Mouse (Mus musculus) limb, embryonic 11.5 days (tissue): Measurements from ENCODE around the gene Cad. TPM values are rescaled to one million over a fixed set of nuclear protein-coding genes. Genes with fewer than 3 reads are reported as not detected.
"Not testable (repeated sequence)": the region's sequence is repeated elsewhere in the genome, so short reads cannot be mapped to it uniquely, and the experiment has no call there.

Source experiments
- ATAC-seq: fragments of 200-750 bp; cut with Nextera tagmentation; 2 replicates; pipeline ENCODE4 v1.8.0; 2017; ENCODE audit warnings: low read depth; ENCODE audit not compliant: insufficient number of reproducible peaks, low FRiP score, low TSS enrichment
- DNase-seq: peaks from one replicate; pipeline ENCODE4 v3.0.0-alpha.2; 2015; ENCODE audit warnings: low spot score
- H3K27ac ChIP-seq: fragments of 300-500 bp; sonication (generic); replicated peaks from 2 replicates; pipeline ENCODE4 v1.5.1; 2014; ENCODE audit warnings: low read depth, mild to moderate bottlenecking, low read length
- H3K27me3 ChIP-seq: fragments of 300-500 bp; sonication (generic); 2 replicates; pipeline ENCODE4 v1.6.1; 2014; ENCODE audit warnings: mild to moderate bottlenecking, low read length, mixed read lengths; ENCODE audit not compliant: control insufficient read depth, insufficient read depth
- H3K36me3 ChIP-seq: fragments of 300-500 bp; sonication (generic); 2 replicates; pipeline ENCODE4 v1.6.1; 2014; ENCODE audit warnings: mild to moderate bottlenecking, low read length, moderate library complexity, mixed read lengths; ENCODE audit not compliant: control insufficient read depth, insufficient read depth
- H3K4me1 ChIP-seq: fragments of 300-500 bp; sonication (generic); 2 replicates; pipeline ENCODE4 v1.6.1; 2014; ENCODE audit warnings: low read length, mixed read lengths; ENCODE audit not compliant: control insufficient read depth, insufficient read depth
- H3K4me2 ChIP-seq: fragments of 300-500 bp; sonication (generic); 2 replicates; pipeline ENCODE4 v1.6.1; 2014; ENCODE audit warnings: low read depth, mild to moderate bottlenecking, moderate library complexity; ENCODE audit not compliant: severe bottlenecking
- H3K4me3 ChIP-seq: fragments of 300-500 bp; sonication (generic); 2 replicates; pipeline ENCODE4 v1.5.1; 2014; ENCODE audit warnings: low read depth, low read length
- H3K9ac ChIP-seq: fragments of 300-500 bp; sonication (generic); 2 replicates; pipeline ENCODE4 v1.6.1; 2014; ENCODE audit warnings: mild to moderate bottlenecking, low read length
- H3K9me3 ChIP-seq: fragments of 300-500 bp; sonication (generic); 2 replicates; pipeline ENCODE4 v1.6.1; 2016; ENCODE audit warnings: low read length; ENCODE audit not compliant: control insufficient read depth
- WGBS: fragments of 180-500 bp; shearing (Covaris S2); extraction: QIAGEN DNeasy Blood & Tissue Kit; methylation state at CpG from one replicate; pipeline ENCODE4 v1.1.7; 2014; 5-methylcytosine and 5-hydroxymethylcytosine counted together
- polyA plus RNA-seq: library from polyadenylated mRNA; unstranded; fragments of >200 nt; fragmentation: Nextera tagmentation; extraction: Ambion mirVana; gene quantifications from 2 replicates; pipeline ENCODE4 v1.2.1, GENCODE M21; 2014

Cad gene
- polyA plus RNA-seq, 1 experiment from 2014 or later, result 36.1 TPM

DNA sequence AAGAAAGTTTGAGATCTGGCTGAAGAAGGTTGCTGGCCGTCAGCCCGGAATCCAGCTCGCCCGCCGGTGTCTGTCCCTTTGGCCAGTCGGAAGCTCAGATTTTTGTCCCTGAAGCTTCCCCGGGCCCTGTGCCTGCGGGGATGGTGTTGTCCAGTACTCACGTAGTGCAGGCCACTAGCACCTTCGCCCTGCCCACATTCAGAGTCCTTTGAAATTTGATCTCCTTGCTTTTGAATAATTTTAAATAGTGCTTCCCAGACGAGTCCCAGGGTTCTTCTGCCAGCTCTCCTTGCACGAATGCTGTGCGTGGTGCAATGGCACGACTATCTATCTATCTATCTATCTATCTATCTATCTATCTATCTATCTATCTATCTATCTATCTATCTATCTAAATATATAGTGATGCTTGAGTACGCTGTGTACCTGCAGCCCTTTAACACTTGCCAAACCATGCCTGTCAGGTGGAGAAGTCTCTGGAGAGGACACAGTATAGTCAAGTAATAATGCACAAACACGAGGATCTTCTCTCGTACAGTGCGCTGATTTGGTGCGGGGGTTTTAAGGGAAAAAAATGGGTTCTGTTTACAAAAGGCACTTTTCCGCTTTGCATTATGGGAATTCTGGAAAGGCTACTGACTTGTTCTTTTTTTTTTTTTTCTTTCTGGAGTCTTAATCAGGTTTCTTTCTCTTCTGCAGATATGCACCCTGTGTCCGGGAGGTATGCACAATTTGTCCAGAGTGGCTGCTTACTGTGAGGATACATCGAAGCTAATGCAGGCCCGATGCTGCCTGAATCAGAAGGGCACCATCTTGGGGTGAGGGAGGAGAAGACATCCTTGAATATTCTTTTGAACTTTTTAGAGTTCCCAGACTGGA, 5.6 kb upstream of the Cad start, which contains the start of gene Slc5a6:
Gene Slc5a6 (minus strand): TSS at position 162 of the 879 bp plus-strand sequence.
- Histone ChIP-seq H3K4me1 (0 out of 2 replicates have a peak, but pooled peaks cover 5% of the 10 kb centered on the region), H3K36me3 (no peaks in the 10 kb centered on the region), H3K27me3 (no peaks in the 10 kb centered on the region), H3K27ac (peak within 1 kb of the TSS; percentile 85), H3K4me3 (peak within 1 kb of the TSS; percentile 68), H3K4me2 (peak within 1 kb of the TSS; percentile 65), H3K9me3 (no peaks in the 10 kb centered on the region), H3K9ac (peak within 1 kb of the TSS; percentile 89)
- DNase-seq, result peak; percentile 68
- ATAC-seq, result peak; percentile 24; the same call in 1 of the 2 replicates
- under 1% methylated on average over 23 of the region's 23 CpGs for WGBS

DNA sequence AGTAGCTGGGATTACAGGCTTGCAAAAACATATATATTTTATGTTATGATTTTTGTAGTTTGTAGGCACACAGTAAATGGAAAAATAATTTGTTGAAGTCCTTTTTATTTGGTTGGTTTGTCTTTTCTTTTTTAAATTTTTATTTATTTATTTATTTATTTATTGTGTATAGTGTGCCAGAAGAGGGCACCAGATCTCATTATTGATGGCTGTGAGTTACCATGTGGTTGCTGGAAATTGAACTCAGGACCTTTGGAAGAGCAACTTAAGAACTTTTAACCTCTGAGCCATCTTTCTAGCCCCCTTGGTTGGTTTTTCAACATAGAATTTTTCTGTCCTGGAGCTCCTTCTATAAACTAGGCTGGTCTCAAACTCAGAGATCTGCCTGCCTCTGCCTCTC, 4.2 kb upstream of the Cad start:
- Histone ChIP-seq H3K4me2 (no peak overlapping the region), H3K27ac (no peak overlapping the region), H3K9ac (no peak overlapping the region), H3K4me3 (no peak overlapping the region), H3K27me3 (no peaks in the 10 kb centered on the region), H3K9me3 (no peaks in the 10 kb centered on the region), H3K36me3 (no peaks in the 10 kb centered on the region), H3K4me1 (0 out of 2 replicates have a peak, but pooled peaks cover 6% of the 10 kb centered on the region)
- DNase-seq (no peak), ATAC-seq (no peak)

GRCm38 (mm10) chr5:31053728-31054127, 852 bp upstream of the Cad start:
- not testable (repeated sequence) for H3K9me3 ChIP-seq, H3K36me3 ChIP-seq, H3K4me1 ChIP-seq, DNase-seq, H3K27ac ChIP-seq, H3K9ac ChIP-seq, ATAC-seq, H3K27me3 ChIP-seq
- Histone ChIP-seq H3K4me2 (peak overlapping the region; percentile 85), H3K4me3 (0 out of 2 replicates have a peak overlapping the region, but pooled peaks have one; percentile 73)
- WGBS, result 63% methylated on average over 4 of the region's 4 CpGs

- peak; percentile 30 for DNase-seq
- Histone ChIP-seq H3K4me1 (peaks cover 9% of the 10 kb centered on the region), H3K9me3 (no peaks in the 10 kb centered on the region), H3K27me3 (no peaks in the 10 kb centered on the region), H3K36me3 (peaks cover 13% of the 10 kb centered on the region), H3K9ac (peak overlapping the region; percentile 86), H3K4me2 (peak overlapping the region; percentile 85), H3K4me3 (peak overlapping the region; percentile 73), H3K27ac (peak overlapping the region; percentile 47; the same call in 1 of the 2 replicates)
- WGBS, result 14% methylated on average over 19 of the region's 19 CpGs
- no peak for ATAC-seq
Measured at GRCm38 (mm10) chr5:31055216-31056140, 898 bp downstream of the Cad start.

DNA sequence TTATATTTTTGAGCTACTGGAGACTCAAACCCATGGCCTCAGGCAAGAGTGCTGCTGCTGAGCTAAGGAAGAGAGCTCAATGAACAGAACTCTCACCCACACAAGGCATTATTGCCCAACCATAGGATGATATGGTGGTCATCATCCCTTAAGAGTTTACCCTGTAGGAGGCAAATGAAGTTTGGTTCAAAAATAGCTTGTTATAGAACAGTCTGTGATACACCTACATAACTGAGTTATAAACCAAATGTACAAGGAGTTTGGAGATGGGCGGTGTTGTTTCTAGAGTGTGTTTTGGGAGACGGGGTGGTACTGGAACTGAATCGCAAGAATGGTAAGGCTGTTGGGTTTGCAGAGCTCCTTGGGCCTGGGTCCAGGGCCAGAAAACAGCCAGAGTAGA, 15.2 kb downstream of the Cad start:
- Histone ChIP-seq H3K9ac (no peak overlapping the region), H3K36me3 (peaks cover 40% of the 10 kb centered on the region), H3K4me2 (no peak overlapping the region), H3K4me3 (no peak overlapping the region), H3K27ac (no peak overlapping the region), H3K9me3 (no peaks in the 10 kb centered on the region), H3K4me1 (no peaks in the 10 kb centered on the region), H3K27me3 (no peaks in the 10 kb centered on the region)
- whole genome bisulfite sequencing, result 96% methylated on average over 3 of the region's 3 CpGs
- no peak for DNase-seq
- ATAC-seq, result no peak

DNA sequence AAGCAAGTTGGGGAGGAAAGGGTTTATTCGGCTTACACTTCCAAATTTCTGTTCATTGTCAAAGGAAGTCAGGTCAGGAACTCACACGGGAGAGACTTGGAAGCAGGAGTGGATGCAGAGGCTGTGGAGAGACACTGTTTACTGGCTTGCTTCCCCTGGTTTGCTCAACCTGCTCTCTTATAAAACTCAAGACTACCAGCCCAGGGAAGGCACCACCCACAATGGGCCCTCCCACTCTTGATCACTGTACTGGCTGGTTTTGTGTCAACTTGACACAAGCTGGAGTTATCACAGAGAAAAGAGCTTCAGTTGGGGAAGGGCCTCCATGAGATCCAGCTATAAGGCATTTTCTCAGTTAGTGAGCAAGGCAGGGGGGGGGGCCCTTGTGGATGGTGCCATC, 16.5 kb downstream of the Cad start:
- no peaks in the 10 kb centered on the region for H3K9me3 ChIP-seq
- no peak overlapping the region for H3K4me2 ChIP-seq
- H3K4me3 ChIP-seq, result no peak overlapping the region
- no peak overlapping the region for H3K27ac ChIP-seq
- 91% methylated on average over 2 of the region's 2 CpGs for WGBS
- no peaks in the 10 kb centered on the region for H3K27me3 ChIP-seq
- H3K9ac ChIP-seq, result no peak overlapping the region
- ATAC-seq (no peak), DNase-seq (no peak)
- H3K4me1 ChIP-seq, result no peaks in the 10 kb centered on the region
- peaks cover 50% of the 10 kb centered on the region for H3K36me3 ChIP-seq

DNA sequence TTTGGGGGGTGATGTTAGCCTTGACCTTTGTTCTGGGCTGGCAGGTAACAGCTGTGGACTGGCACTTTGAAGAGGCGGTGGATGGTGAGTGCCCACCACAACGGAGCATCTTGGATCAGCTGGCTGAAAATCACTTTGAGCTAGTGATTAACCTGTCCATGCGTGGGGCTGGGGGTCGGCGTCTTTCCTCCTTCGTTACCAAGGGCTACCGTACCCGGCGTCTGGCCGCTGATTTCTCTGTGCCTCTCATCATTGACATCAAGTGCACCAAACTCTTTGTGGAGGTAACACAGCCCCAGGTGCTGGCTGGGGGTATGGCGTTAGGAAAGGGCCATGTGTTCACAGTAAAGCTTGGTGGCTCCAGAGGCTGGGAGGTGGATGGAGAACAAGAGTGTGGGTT, 17.2 kb downstream of the Cad start:
- H3K9ac ChIP-seq, result no peak overlapping the region
- no peak overlapping the region for H3K4me2 ChIP-seq
- no peaks in the 10 kb centered on the region for H3K27me3 ChIP-seq
- no peaks in the 10 kb centered on the region for H3K4me1 ChIP-seq
- ATAC-seq (no peak), DNase-seq (no peak)
- no peaks in the 10 kb centered on the region for H3K9me3 ChIP-seq
- no peak overlapping the region for H3K4me3 ChIP-seq
- WGBS, result 94% methylated on average over 11 of the region's 11 CpGs
- H3K36me3 ChIP-seq, result peaks cover 50% of the 10 kb centered on the region
- H3K27ac ChIP-seq, result no peak overlapping the region

GRCm38 (mm10) chr5:31073176-31073575, 18.6 kb downstream of the Cad start:
- Histone ChIP-seq H3K9me3 (no peaks in the 10 kb centered on the region), H3K27me3 (no peaks in the 10 kb centered on the region), H3K4me1 (no peaks in the 10 kb centered on the region), H3K36me3 (peaks cover 49% of the 10 kb centered on the region), H3K4me3 (no peak overlapping the region), H3K27ac (no peak overlapping the region), H3K4me2 (no peak overlapping the region), H3K9ac (no peak overlapping the region)
- no peak for DNase-seq
- WGBS, result 91% methylated on average over 12 of the region's 12 CpGs
- ATAC-seq, result no peak
